ENCODE assay signal across 10 mouse cellular contexts in the genomic region with DNA sequence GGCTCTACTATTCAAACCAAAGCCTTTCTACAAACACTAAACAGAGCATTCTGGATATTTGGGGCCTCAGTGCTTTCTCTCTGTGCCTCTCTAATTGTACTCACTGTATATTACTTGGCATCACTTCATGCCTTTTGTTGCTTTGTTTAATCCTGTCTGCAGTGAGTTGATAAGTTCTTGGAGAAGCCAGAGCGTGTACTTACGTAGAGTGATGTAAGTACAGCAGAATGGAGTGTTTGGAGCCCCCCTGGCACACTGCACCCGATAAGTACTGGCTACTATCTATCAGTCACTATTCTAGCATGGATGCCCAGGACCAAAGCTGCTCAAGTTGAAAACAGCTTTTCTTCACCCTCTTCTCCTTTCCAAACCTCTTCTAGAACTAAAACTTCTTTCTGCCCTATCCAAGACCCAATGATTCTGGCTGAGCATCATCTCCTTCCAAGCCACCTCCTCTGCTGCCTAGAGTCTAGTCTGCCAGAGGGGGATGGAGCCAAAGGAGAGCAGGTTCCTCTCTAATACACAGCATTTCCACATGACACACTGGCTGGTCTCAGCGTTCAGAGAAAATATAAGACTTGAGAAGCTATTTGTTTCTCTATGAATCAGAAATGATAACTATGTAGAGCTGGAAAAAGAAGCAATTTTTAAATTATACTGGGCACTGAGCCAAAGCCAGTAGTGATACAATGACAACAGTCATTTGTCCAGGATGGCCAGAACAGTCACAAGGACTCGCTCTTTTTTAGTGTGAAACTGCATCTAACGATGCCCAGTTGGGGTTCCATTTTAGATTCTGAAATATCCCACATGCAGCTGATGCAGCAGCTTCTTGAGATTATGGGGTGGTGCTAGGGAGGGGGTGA. TPM values are rescaled to one million over a fixed set of nuclear protein-coding genes. Genes with fewer than 3 reads are reported as not detected.
DNase-seq lines count a peak whose midpoint lies in the region; ATAC-seq and TF ChIP-seq lines count a peak whose summit lies in the region.
"Had no signal": no experiment of that assay in that cellular context is flagged by ENCODE, and none has a peak within 500 bp of the region (broad histone marks: within the 10 kb centered on the region; RNA-seq: fewer than 3 reads in every experiment).

No protein-coding gene starts in this region.

- H3K27ac ChIP-seq in heart, embryonic 16.5 days (ENCODE audit: low read length), result peak overlapping the region; percentile 44
- H3K27ac ChIP-seq in hindbrain, embryonic 15.5 days (replicated peaks), result peak overlapping the region; percentile 55
- peak overlapping the region; percentile 65 for H3K27ac ChIP-seq in stomach, postnatal 0 days (replicated peaks)

- no peaks in the 10 kb centered on the region for H3K27me3 ChIP-seq in heart, embryonic 16.5 days (ENCODE audit: control insufficient read depth, insufficient read depth, low read length)
- no peaks in the 10 kb centered on the region for H3K27me3 ChIP-seq in hindbrain, embryonic 15.5 days
- H3K27me3 ChIP-seq in stomach, postnatal 0 days (ENCODE audit: control insufficient read depth, insufficient read depth, low read length), result no peaks in the 10 kb centered on the region

- no peak overlapping the region for H3K9ac ChIP-seq in heart, embryonic 16.5 days (ENCODE audit: low read length)
- H3K9ac ChIP-seq in hindbrain, embryonic 15.5 days, result no peak overlapping the region
- no peak overlapping the region for H3K9ac ChIP-seq in stomach, postnatal 0 days (ENCODE audit: low read length)

- no peak for DNase-seq in heart, postnatal 36 days
- peak; percentile 26 for DNase-seq in retina, postnatal 1 day
- DNase-seq in retina, embryonic 14.5 days (ENCODE audit: low spot score), result no peak
- no peak for DNase-seq in stomach, postnatal 0 days (ENCODE audit: low spot score)
- DNase-seq in right cerebral cortex, postnatal 25 days, result no peak
- DNase-seq in left cerebral cortex, postnatal 10 days (ENCODE audit: extremely low spot score in 1 of 2, low spot score in 2 of 2), result no peak

- no peaks in the 10 kb centered on the region for H3K36me3 ChIP-seq in heart, embryonic 16.5 days (ENCODE audit: control insufficient read depth, insufficient read depth)
- H3K36me3 ChIP-seq in hindbrain, embryonic 15.5 days, result no peaks in the 10 kb centered on the region
- no peaks in the 10 kb centered on the region for H3K36me3 ChIP-seq in stomach, postnatal 0 days (ENCODE audit: control insufficient read depth, insufficient read depth, low read length)
- H3K36me3 ChIP-seq: G1E had no signal

- TF ChIP-seq EP300 in stomach, postnatal 0 days (optimal IDR thresholded peaks at IDR 0.05), result no peak

- WGBS in heart, embryonic 16.5 days, result 36% methylated on average over 6 of the region's 6 CpGs
- WGBS in hindbrain, embryonic 15.5 days, result 49% methylated on average over 6 of the region's 6 CpGs
- WGBS in stomach, postnatal 0 days, result 39% methylated on average over 6 of the region's 6 CpGs

- peaks cover 49% of the 10 kb centered on the region for H3K4me1 ChIP-seq in heart, embryonic 16.5 days (ENCODE audit: control insufficient read depth, insufficient read depth, low read length)
- H3K4me1 ChIP-seq in hindbrain, embryonic 15.5 days (replicated peaks), result peaks cover 55% of the 10 kb centered on the region
- peaks cover 14% of the 10 kb centered on the region for H3K4me1 ChIP-seq in stomach, postnatal 0 days (replicated peaks; ENCODE audit: control insufficient read depth, insufficient read depth)

- no peak for TF ChIP-seq CTCF in stomach, postnatal 0 days (IDR thresholded peaks at IDR 0.05; ENCODE audit: low read depth)

- no peak overlapping the region for H3K4me3 ChIP-seq in heart, embryonic 16.5 days (ENCODE audit: low read length)
- no peak overlapping the region for H3K4me3 ChIP-seq in hindbrain, embryonic 15.5 days
- H3K4me3 ChIP-seq in stomach, postnatal 0 days (ENCODE audit: low read depth, low read length), result no peak overlapping the region
- H3K4me3 ChIP-seq: myocyte had no signal

- intact Hi-C loops in heart, postnatal 36 days (cut with DNase I), result no loop called here
- intact Hi-C loops in left cerebral cortex, postnatal 10 days (cut with DNase I), result no loop called here

- no peak overlapping the region for H3K4me2 ChIP-seq in heart, embryonic 16.5 days (ENCODE audit: low read depth, low read length)
- H3K4me2 ChIP-seq in hindbrain, embryonic 15.5 days, result no peak overlapping the region
- H3K4me2 ChIP-seq in stomach, postnatal 0 days (replicated peaks; ENCODE audit: low read depth), result no peak overlapping the region

- no peak for ATAC-seq in heart, embryonic 16.5 days (replicated peaks; ENCODE audit: extremely low read depth, insufficient read depth, low FRiP score)
- ATAC-seq in hindbrain, embryonic 15.5 days (ENCODE audit: low FRiP score, low read depth), result peak; percentile 35; the same call in 1 of the 2 replicates
- no peak; the same call in 1 of the 2 replicates for ATAC-seq in stomach, postnatal 0 days (ENCODE audit: low FRiP score, low TSS enrichment)

- H3K9me3 ChIP-seq in heart, embryonic 16.5 days (replicated peaks; ENCODE audit: control insufficient read depth, low read length), result no peaks in the 10 kb centered on the region
- no peaks in the 10 kb centered on the region for H3K9me3 ChIP-seq in hindbrain, embryonic 15.5 days
- no peaks in the 10 kb centered on the region for H3K9me3 ChIP-seq in stomach, postnatal 0 days (ENCODE audit: control insufficient read depth, low read length)
- H3K9me3 ChIP-seq: G1E had no signal

RNA-seq across cellular contexts. Expression of gene Tbxas1, which starts 28.6 kb away (rescaled TPM):
- polyA plus RNA-seq in heart, embryonic 16.5 days (2015; fragmentation: Nextera tagmentation; extraction: Ambion mirVana), result 1.6 and 1.9 TPM in 2 replicates
- total RNA-seq in heart, postnatal 36 days (2021), result 1 to 10 TPM; 2.1 TPM
- 2.0 and 2.7 TPM in 2 replicates for polyA plus RNA-seq in hindbrain, embryonic 15.5 days (2015; fragmentation: Nextera tagmentation; extraction: Ambion mirVana)
- 1.9 and 2.0 TPM in 2 replicates for polyA plus RNA-seq in stomach, postnatal 0 days (2015; fragmentation: Nextera tagmentation; extraction: Ambion mirVana)
- total RNA-seq in left cerebral cortex, postnatal 10 days (2021), result 1 to 10 TPM; 2.1 to 2.9 TPM
- polyA plus RNA-seq: myocyte had no signal

RNA-seq across cellular contexts. Expression of gene Hipk2, which starts 29.4 kb away (rescaled TPM):
- 9.4 and 11.2 TPM in 2 replicates for polyA plus RNA-seq in heart, embryonic 16.5 days (2015; fragmentation: Nextera tagmentation; extraction: Ambion mirVana)
- 100 to 1,000 TPM in 1 of 2 experiments, 10 to 100 TPM in 1; 92.1 to 101 TPM for total RNA-seq in heart, postnatal 36 days (2021)
- polyA plus RNA-seq in hindbrain, embryonic 15.5 days (2015; fragmentation: Nextera tagmentation; extraction: Ambion mirVana), result 34.6 and 37.0 TPM in 2 replicates
- 13.7 and 13.9 TPM in 2 replicates for polyA plus RNA-seq in stomach, postnatal 0 days (2015; fragmentation: Nextera tagmentation; extraction: Ambion mirVana)
- total RNA-seq in left cerebral cortex, postnatal 10 days (2021), result 10 to 100 TPM; 44.6 to 45.9 TPM
